Mouse (Mus musculus): Measurements from ENCODE around the gene Kantr.
"Not testable (repeated sequence)": the region's sequence is repeated elsewhere in the genome, so short reads cannot be mapped to it uniquely, and the experiment has no call there.

The Kantr gene

DNA sequence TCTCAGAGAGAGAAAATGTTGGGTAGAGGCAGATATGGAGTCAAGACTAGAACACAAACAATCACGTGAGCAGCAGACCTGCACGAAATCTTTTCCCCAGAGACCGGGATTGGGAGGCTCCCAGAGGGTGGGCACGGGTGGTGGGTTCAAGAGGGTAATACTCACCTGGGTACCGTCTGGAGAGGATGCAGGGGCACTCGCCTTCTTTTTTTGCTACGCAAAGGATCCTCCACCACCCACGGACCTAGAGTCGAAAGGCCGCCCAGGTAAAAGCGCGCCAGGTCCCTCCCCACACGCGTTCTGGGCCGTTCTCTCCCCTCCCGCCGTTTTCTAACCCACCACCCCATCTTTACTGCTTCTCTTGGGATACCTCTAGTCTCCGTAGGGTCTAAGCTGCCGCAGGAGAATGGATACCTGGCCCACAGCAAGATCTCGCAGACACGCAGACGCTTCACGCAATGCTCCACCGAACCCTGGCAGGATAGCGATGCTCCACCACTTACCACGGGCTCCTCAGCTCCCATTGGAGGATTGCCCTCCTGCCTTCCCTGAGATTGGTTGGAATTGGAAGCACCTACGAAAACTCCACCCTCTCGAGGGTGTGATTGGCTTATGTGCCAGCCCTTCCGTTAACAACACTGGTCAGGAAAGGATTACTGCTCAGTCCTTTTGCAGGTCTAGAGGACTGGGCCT lies at the start of gene Kantr:
TSS of gene Kantr (minus strand) at position 500 of the 693 bp plus-strand sequence.
- peak; percentile 71 to 75 for DNase-seq (ENCODE audit: low spot score in 2 of 2)

GRCm38 (mm10) chrX:152368397-152369273 lies 41.3 kb upstream of the Kantr start, which contains the start of gene Gpr173:
Gene Gpr173 (minus strand): TSS chrX:152368704.
- DNase-seq (ENCODE audit: low spot score in 2 of 2) = peak; percentile 51 to 64

- no peak for DNase-seq (ENCODE audit: low spot score in 2 of 2)
Measured at GRCm38 (mm10) chrX:152368054-152368396, 40.7 kb upstream of the Kantr start.

- no peak for DNase-seq (ENCODE audit: low spot score in 2 of 2)
Measured at GRCm38 (mm10) chrX:152366418-152366817, 39.1 kb upstream of the Kantr start.

DNA sequence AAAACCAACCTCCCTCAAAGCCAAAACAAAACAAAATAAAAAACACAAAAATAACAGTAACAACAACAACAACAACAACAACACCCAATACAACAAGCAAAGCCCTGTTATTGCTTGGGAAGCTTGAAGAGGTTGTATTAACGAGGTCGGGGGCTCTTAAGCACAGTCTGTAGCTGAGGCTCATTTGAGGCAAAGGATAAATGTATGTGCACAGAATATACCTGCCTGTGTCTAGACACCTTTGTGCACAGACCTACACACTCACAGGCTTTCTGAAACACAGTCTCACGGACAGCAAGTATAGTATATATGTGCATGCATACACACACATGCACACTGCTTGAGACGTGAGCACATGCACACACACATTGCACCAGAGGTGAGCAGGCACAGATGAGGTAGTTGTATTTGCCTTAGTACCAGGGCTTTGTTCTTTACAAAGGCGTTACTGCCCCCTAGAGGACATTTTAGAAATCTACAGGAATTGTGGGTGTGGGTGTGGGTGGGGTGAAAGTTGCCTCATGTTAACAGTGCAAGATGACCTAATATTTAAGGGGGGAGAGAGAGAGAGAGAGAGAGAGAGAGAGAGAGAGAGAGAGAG lies 25.4 kb upstream of the Kantr start:
- no peak for DNase-seq (ENCODE audit: low spot score in 2 of 2)

DNA sequence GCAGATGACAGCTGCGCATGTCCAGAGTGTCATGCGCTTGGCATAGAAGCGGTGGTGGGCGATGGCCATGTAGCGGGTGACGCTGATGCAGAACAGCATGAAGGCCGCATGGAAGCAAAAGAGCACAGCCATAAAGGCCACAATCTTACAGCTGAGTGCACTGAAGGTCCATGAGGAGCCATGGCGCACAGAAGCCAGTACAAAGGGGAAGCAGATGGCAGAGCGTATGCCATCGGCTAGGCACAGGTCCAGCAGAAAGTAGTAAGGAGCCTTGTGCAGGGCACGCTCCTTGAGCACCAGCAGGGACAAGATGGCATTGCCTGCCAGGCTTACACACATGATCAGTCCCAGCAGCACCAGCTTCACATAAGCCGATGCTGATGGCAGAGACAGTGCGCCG lies 19.7 kb upstream of the Kantr start:
- DNase-seq (ENCODE audit: low spot score in 2 of 2) = no peak

GRCm38 (mm10) chrX:152346587-152346986 lies 19.3 kb upstream of the Kantr start:
- DNase-seq (ENCODE audit: low spot score in 2 of 2) = no peak

GRCm38 (mm10) chrX:152342903-152343302 lies 15.6 kb upstream of the Kantr start:
- DNase-seq (ENCODE audit: low spot score in 2 of 2) = no peak

DNA sequence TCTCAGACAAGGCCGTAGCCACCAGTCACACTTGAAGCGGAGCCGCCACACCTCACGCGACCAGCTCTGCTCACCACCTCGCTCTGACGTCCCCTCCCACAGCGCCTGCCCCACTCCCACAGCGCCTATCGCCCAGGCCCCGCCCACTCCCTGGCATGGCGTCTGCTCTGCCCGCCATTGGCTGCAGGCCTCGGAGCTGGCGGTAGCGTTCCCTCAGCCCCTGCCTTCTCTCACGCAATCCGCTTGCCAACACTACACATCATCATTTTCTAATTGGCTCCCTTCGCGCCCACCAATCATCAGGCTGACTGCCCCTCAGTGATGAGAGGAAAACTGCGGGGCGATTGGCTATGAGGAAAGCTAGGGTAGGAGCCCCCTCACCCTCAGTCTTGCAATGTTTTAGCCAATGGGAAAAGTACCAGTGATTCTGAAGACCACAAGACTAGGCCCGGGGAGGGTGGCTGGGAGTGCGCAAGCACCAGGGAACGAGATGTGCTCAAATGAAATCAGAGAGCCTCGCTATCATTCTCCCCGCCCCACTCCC lies 15.1 kb upstream of the Kantr start, which contains the start of gene Tspyl2:
TSS of gene Tspyl2 (minus strand) at position 68 of the 544 bp plus-strand sequence.
- peak; percentile 90 to 91 for DNase-seq (ENCODE audit: low spot score in 2 of 2)

DNA sequence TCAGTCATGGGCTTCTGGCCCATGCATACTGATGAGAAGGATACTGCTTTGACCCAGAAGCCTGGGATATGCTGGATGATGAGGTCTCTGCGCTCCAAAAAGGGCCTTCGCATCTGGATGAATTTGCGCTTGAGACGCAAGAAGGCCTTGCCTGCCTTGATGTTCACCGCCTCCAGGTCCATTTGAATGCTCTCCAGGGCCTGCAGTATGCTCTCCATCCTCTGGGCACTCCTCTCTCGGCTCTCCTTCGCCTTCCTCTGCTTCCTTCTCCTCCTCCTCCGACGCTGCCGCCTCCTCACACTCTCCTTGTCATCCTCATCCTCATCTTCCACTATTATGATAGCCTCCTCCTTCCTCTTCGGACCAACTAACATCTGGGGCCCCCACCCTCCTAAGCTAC lies 14.2 kb upstream of the Kantr start:
- DNase-seq (ENCODE audit: low spot score in 2 of 2) = no peak

DNA sequence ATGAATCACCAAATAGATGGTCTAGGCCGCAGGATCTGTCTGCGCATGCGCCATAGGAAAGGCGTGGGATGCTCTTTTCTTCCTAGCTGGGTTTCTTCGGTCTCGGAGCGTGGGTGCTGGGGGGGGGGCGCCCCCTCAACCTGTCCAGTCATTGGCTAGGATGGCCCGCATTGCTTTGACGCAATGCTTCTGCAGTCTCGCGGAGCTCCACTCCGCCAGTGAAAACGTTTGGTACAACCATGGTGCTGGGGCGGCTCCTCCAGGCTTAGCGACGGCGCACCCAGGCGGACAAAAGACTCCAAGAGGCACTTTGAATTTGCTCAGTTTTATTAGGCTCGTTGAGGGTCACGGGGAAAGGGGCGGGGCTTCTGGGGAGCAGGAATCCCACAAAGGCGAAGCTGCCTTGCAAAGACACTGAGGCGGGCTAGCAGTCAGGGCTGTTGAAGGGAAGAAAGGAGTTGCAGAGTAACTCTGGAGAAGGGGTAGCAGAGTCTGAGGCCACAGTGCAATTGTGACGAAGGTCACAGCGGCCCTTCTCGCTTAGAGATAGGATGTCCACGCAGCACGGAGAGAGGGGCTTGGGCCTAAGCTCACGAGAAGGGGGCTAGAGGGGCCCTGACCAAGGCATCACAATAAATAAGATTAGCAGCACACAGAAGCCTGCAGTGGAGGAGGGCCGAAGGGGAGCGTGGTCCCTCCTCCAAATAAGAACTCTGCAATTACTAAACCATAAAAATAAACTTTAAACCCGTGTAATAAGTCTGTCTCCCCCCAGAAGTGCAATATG lies 9.4 kb upstream of the Kantr start:
- peak; percentile 87 to 88 for DNase-seq (ENCODE audit: low spot score in 2 of 2)

- DNase-seq (ENCODE audit: low spot score in 2 of 2) = not testable (repeated sequence)
Measured at GRCm38 (mm10) chrX:152336123-152336522, 8.8 kb upstream of the Kantr start.

GRCm38 (mm10) chrX:152329400-152329799 lies 2.1 kb upstream of the Kantr start:
- not testable (repeated sequence) for DNase-seq (ENCODE audit: low spot score in 2 of 2)

GRCm38 (mm10) chrX:152327689-152328052 lies 376 bp upstream of the Kantr start:
- no peak for DNase-seq (ENCODE audit: low spot score in 2 of 2)

DNA sequence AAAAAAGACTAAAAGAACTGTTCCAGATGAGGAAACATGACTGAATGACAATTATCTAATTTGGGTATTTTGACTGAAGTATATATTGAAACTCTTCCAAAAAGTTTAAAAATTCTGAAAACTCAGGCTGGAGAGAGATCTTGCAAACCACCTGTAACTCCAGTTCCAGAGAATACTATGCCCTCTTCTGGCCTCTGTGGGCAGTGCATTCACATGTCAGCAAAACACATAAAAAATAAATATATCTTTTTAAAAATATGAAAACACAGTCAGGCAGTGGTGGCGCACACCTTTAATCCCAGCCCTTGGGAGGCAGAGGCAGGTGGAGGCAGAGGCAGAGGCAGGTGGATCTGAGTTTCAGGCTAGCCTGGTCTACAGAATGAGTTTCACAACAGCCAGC lies 3.7 kb downstream of the Kantr start:
- DNase-seq (ENCODE audit: low spot score in 2 of 2) = no peak

- no peak for DNase-seq (ENCODE audit: low spot score in 2 of 2)
Measured at GRCm38 (mm10) chrX:152322776-152323175, 4.5 kb downstream of the Kantr start.

GRCm38 (mm10) chrX:152320535-152320934 lies 6.8 kb downstream of the Kantr start:
- DNase-seq (ENCODE audit: low spot score in 2 of 2) = no peak

DNA sequence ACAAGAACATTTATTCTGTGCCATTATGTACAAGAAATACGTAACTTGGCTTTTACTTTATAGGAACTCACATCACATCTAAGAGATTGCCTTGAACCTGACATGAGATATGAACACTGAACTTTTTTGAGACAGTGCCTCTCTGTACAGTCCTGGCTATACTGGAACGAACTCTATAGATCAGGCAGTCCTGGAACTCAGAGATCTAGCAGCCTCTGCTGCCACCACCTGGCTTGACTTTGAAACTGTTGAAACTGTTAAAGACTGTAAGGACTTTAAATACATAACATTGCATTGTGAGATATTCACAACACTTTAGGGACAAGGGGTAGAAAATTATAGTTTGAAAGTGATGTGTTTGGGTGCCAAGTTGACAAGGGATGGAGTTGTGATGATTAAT lies 19.4 kb downstream of the Kantr start:
- DNase-seq (ENCODE audit: low spot score in 2 of 2) = no peak

GRCm38 (mm10) chrX:152307371-152307770 lies 19.9 kb downstream of the Kantr start:
- DNase-seq (ENCODE audit: low spot score in 2 of 2) = no peak

- no peak for DNase-seq (ENCODE audit: low spot score in 2 of 2)
Measured at GRCm38 (mm10) chrX:152306224-152306623, 21.1 kb downstream of the Kantr start.

DNA sequence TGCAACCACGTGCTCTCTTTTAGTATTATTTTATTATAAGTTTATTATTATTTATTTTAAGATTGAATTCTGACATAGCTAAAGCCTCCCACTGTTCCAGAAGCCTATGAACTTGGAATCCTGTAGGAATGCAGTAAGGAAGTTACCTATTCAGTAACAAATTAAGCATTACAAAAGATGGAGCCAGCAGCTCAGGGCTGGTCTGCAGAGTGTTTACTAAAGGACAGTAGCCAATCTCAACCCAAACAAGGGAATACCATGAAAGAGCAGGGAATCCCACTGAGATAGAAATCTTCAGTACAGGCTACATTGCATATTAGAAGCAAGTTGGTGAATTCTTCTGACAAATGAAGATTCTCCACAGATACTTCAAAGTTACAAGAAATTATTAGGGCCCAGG lies 40.3 kb downstream of the Kantr start:
- not testable (repeated sequence) for DNase-seq (ENCODE audit: low spot score in 2 of 2)
